Mouse (Mus musculus): ENCODE results near the gene Camsap3.
"Not testable (repeated sequence)": the region's sequence is repeated elsewhere in the genome, so short reads cannot be mapped to it uniquely, and the experiment has no call there.

The Camsap3 gene

DNA sequence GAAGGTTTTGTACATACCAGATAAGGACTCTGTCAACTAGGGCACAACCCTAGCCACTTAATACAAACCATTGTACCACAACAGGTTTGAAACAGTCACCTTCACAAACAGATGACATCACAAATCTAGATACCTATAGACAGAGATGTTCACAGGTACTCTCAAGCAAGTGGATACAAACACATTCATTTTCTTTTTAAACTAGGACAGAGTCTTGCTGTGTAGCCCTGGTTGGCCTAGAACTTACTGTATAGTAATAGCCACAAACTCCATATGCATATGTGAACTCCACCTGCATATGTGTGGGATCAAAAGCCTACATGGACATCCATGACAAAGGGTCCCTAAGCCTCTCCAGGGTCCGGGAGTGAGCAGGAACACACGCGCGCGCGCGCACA is at the start of gene Camsap3:
Gene Camsap3, plus strand, starts transcription at position 301 of the 398 bp plus-strand sequence.
- DNase-seq, result no peak

GRCm38 (mm10) chr8:3537666-3538065 is 49.4 kb upstream of the Camsap3 start:
- DNase-seq, result no peak

DNA sequence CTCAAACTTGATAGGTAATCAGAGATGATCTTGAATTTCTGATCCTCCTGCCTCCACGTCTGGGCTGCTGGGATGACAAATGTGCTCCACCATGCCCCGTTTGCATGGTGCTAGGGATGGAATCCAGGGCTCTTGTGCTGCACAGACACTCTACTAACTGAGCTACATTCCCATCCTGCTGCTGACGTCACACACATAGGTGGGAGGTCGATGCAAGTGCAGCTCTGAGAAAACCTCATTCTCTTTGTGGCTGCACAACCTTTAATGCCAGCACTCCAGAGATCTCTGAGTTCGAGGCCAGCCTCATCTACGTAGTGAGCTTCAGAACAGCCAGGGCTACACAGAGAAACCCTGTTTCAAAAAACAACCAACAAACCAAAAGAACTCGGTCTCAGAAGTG is 47.9 kb upstream of the Camsap3 start:
- DNase-seq, result no peak

DNA sequence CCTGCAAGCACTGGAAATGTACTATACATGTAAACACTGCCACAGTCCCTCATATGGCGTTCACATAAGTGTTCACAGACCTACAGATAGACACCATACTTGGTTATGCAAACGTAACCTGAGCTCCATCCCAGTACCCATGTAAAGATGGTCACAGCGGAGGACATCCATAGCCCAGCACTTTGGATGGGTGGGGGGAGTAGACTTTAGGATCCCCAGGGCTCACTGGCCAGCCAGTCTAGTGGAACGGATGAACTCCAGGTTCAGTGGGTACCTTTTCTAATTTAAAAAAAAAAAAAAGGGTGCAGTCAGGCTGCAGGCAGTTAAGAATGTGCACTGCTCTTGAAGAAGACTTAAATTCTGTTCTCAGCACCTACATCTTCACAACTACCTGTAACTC is 47.0 kb upstream of the Camsap3 start:
- DNase-seq, result no peak

GRCm38 (mm10) chr8:3546511-3546910 is 40.6 kb upstream of the Camsap3 start:
- no peak for DNase-seq

DNA sequence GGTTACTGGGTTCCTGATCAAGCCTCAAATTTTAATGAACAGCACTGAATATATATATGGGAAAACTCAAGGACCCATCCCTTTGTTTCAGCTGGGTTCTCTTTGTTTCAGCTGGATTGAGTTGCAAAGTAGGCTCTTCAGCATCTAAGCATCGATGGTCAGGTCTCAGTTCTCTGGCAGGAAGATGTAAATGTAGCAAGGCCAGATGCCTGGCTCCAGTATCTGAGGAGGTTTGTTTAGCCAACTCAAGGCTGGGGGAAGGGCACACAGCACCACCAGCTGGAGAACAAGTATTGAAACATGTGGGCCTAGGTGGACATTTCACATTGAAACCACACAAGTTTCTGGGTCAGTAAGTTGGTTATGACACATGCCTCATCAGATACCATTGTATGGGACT is 34.9 kb upstream of the Camsap3 start:
- no peak for DNase-seq

- no peak for DNase-seq
These were observed 31.0 kb upstream of the Camsap3 start for GRCm38 (mm10) chr8:3556114-3556513.

- peak; percentile 52 to 77 for DNase-seq
These were observed 19.3 kb upstream of the Camsap3 start, which contains the start of gene C330021F23Rik for GRCm38 (mm10) chr8:3567641-3568371. TSS of gene C330021F23Rik (plus strand) at chr8:3567990.

DNA sequence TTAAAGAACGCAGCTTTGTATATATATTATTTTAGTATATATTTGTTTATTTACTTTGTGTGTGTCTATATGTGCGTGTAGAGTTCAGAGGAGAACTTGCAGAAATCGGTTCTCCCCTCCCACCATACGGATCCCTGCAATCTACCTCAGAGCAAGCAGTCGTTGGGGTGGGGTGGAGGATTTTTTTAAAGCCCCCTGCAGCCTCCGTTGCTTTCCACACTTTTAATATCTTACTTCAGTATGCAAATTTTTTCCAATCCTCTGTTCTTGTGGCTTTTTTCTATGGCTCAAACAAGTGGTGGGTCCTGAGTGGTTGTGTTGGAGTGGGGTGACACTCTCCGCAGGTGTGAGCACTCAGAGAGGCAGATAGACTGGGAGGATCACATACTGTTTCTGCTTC is 18.7 kb upstream of the Camsap3 start:
- no peak for DNase-seq

DNA sequence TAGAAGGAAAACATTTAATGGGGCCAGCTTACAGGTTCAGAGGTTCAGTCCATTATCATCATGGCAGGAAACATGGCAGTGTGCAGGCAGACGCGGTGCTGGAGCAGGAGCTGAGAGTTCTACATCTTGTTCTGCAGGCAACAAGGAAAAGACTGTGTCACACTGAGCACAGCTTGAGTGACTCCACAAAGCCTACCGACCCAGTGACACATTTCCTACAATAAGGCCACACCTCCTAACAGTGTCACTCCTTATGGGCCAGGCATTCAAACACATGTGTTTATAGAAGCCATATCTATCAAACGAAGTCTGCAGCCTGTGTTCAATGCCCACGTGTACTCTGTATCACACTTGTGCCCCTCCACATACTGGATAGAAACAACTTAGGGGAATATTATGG is 17.3 kb upstream of the Camsap3 start:
- no peak for DNase-seq

DNA sequence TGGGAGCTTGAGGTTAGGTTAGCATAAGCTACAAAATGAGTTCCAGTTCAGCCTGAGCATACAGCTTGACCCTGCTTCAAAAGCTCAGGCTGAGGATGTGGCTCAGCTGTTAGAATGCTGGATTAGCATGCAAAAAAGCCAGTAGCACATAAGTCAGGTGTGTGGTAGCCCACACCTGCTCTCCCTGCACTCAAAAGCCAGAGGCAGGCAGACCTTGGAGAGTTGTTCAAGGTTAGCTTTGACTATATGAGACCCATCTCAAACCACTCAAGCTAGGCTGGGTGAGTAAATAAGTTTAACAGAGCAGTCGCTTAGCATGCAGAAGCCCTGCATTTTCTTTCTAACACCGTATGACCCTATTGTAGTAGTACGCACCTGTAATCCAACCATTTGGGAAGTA is 12.5 kb upstream of the Camsap3 start:
- DNase-seq, result no peak

GRCm38 (mm10) chr8:3576211-3576960 is 10.7 kb upstream of the Camsap3 start:
- no peak for DNase-seq

DNA sequence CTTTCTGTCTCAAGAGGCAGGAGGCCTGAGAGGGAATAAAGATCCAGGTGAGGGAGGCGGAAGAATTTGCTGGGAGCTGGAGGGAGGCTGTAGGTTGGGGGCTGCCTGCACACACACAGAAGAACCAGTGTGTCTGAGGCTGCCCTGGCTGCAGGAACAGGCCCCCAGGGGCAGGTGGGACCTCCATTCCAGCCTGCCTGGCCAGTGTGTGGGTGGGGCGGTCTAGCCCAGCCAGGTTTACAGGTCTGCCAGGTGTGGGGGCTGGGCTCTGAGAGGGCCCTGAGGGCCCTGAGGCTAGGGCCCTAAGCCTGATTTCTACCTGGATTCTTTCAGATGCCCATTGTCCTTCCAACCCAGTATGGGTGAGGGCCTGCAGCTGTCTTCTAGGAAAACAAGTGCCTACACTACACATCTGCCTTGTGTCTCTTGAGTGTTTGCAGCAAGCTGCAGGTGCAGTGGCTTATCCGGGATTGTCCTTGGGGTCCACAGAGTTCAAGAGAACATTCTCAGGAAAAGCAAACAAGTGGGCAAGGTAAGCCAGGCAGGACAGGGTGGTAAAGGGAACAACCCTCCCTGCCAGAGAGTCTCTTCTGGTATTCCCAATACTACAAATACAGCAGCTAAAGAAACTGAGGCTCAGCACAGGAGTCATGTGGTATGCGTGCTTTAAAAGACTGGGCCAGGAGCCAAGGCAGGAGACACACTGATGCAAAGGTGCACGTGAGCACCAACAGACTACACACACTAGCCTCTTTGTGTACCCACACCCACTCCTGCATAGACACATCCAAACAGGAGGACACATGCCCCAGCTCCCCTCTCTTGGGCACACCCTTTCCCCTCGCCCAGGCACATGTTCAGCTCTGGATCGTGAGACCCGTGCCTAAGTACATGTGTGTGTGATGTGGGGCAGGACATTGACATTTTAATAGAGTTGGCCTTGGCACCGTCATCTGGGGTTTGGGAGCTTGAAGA is 7.4 kb upstream of the Camsap3 start:
- no peak for DNase-seq

- not testable (repeated sequence) for DNase-seq
These were observed 5.1 kb upstream of the Camsap3 start for GRCm38 (mm10) chr8:3581961-3582360.

GRCm38 (mm10) chr8:3586452-3586851 is 641 bp upstream of the Camsap3 start:
- no peak for DNase-seq

DNA sequence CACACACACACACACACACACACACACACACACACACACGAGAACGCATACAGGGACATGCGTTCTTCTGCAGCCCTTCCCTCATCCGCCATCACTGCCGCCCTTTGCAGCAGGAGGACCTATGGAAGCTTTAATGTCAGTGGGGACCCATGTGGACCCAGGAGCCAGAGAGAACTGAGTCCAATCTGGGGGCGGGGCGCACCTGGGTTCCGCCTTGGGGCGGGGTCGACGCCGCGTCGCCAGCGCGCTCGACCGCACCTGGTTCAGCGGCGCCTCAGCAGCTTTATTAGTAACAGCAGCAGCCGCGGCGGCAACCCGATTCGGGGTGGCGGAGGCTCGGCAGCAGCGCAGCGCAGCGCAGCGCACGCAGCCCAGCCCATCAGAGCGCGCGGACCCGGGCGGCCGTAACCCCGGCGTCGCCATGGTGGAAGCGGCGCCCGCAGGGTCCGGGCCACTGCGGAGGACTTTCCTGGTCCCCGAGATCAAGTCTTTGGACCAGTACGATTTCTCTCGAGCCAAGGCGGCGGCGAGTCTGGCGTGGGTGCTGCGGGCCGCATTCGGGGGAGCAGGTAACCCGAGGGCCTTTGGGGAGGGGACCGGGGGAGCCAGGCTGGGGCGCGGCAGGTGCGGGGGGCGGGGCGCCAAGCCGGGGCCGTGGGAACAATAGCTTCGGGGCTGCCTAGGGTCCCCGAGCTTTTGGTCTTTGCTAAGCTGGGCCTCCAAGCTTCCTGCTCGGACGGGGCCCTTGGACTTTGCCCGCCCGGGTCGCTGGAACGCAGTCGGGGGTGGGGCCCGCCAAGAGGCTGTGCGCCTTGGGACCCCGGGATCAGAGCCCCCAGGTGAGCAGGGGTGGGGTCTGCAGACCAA is 531 bp downstream of the Camsap3 start:
- peak; percentile 86 to 91 for DNase-seq

DNA sequence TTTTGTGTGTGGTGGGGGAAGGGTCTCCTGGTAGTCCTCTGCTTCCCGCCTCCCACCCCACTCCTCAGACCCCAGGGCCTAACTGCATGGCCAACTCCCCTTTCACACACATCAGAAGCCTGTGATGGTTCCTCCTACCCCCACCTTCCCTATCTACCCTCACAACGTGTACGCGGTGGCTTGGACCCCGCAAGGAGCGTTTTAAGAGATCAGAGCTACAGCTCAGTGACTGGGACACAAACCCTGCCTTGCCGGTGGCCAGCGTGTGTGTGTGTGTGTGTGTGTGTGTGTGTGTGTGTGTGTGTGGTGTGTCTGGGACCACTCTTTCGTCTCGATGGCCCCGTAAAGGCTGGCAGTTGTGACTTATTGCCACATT is 1.2 kb downstream of the Camsap3 start:
- DNase-seq, result no peak

DNA sequence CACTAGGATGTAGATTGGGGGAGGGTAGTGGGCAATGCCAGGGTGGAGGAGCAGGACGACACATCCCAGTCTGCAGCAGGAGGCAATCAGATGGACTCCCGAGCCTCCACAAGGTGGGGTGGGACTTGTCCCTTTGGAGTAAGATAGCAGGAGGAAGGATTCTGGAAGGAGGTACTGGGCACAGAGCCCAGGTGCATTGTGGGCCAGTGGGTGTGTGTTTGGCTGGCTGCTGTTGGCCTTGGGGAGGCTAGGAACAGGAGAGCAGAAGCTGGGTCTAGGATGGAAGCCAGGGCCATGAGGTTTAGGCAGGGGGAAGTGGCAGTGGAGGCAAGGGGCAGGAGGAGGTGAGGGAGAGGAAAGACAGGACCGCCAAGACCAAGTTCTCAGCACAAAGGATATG is 6.4 kb downstream of the Camsap3 start:
- peak; percentile 40 to 61 for DNase-seq

DNA sequence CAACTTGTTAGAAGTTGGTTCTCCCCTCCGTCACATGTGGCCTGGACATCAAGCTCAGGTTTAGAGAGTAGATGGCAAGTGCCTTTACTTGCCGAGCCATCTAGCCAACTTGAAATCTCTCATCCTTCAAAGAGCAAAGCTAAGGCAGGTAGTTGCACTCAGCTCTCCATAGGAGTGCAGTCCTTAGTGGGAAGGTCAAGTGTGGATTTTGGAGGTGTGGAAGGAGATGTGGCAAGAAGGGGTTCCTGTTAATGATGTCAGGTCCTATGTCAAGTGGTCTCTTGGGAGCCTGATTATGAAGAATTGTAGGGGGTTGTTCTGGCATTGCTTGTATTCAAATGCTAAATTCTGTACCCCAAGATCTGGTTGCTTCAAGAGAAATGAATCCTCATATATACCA is 7.4 kb downstream of the Camsap3 start:
- no peak for DNase-seq

- DNase-seq, result no peak
These were observed 11.0 kb downstream of the Camsap3 start for GRCm38 (mm10) chr8:3598054-3598453.

GRCm38 (mm10) chr8:3599219-3599618 is 12.1 kb downstream of the Camsap3 start:
- DNase-seq, result no peak

DNA sequence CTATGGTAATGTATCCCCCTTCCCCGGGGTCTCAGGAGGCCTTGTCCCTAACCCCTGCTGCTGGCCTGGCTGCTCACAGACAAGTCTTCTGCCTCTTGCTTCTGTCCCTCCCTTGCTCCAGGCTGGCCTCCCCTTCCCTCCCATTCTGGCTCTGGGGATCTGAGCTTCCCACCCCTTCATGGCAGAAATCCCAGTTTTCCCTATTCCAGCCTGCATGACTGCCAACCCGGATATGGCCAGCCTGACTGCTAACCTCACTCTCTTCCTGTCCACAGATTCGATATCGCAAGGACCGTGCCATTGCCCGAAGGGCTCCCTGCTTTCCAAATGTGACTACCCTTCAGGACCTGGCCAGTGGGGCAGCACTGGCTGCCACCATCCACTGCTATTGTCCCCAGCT is 13.3 kb downstream of the Camsap3 start:
- peak in 1 of 2 experiments; percentile 50 for DNase-seq
